Mouse (Mus musculus): ENCODE measurements at regions not wholly inside any gene's neighbourhood (a gene's known extent, or its start where the extent isn't known, plus 50 kb on each side); places are given as distances from the start of the nearest gene placed in this dataset.
A peak's percentile ranks its signal among the peaks of the same experiment; 100 is the strongest.

DNA sequence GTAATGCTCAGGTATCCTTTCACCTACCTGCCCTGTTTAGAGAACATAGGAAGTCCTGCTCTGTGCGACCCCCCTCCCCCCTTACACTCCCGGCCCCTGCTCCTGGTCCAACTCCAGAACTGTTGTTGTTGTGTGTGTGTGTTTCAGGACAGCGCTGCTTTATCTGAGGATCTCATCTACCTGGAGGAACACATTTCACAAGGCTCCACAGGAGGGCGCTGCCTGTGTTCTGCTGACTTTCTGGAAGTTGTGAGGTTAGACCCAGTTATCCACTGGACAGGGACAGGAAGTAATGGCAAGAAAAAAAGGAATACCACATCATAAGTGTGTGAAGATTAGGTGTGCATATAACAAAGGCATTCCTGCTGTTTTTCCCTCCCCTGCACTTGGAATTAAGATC lies 81.8 kb downstream of the Arrdc4 start:
- no peak for TF ChIP-seq EP300 (IDR thresholded peaks at IDR 0.05; ENCODE audit: insufficient read depth, low read depth, low read length)
- TF ChIP-seq CTCF (IDR thresholded peaks at IDR 0.05; ENCODE audit: low read depth, low read length) = peak; percentile 40
- H3K36me3 ChIP-seq (ENCODE audit: control insufficient read depth, insufficient read depth, low read length, poor library complexity, severe bottlenecking) = no peaks in the 10 kb centered on the region
- no peaks in the 10 kb centered on the region for H3K27me3 ChIP-seq (ENCODE audit: control insufficient read depth, insufficient read depth, low read length, poor library complexity, severe bottlenecking)
- no peaks in the 10 kb centered on the region for H3K9me3 ChIP-seq (replicated peaks; ENCODE audit: control insufficient read depth, insufficient read depth, low read length, poor library complexity, severe bottlenecking)
- no peak overlapping the region for H3K9ac ChIP-seq (ENCODE audit: low read depth, poor library complexity, severe bottlenecking)
- no peaks in the 10 kb centered on the region for H3K4me1 ChIP-seq (ENCODE audit: control insufficient read depth, insufficient read depth, low read length)
- no peak overlapping the region for H3K27ac ChIP-seq (ENCODE audit: insufficient read depth, low read length)
- H3K4me3 ChIP-seq (ENCODE audit: low read depth, low read length) = no peak overlapping the region

DNA sequence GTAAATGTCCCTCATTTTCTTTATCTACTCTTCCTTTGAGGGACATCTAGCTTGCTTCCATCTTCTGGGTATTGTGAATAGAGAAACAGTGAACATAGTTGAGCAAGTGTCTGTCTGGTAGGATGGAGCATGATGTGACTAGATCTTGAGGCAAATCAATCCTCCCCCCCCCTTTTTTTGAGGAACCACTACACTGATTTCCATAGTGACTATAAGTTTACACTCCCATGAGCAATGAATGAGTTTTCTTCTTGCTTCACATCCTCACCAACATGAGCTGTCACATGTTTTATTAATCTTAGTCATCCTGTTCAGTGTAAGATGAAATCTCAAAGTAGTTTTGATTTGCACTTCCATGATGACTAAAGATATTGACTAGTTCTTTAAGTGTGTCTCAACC lies 92.7 kb downstream of the Arrdc4 start:
- TF ChIP-seq CTCF (IDR thresholded peaks at IDR 0.05; ENCODE audit: low read depth, low read length) = no peak
- no peak for TF ChIP-seq POLR2A (IDR thresholded peaks at IDR 0.05; ENCODE audit: insufficient read depth, low read length)
- no peak for TF ChIP-seq EP300 (IDR thresholded peaks at IDR 0.05; ENCODE audit: insufficient read depth, low read depth, low read length)
- Histone ChIP-seq H3K9me3 (replicated peaks; ENCODE audit: control insufficient read depth, insufficient read depth, low read length, poor library complexity, severe bottlenecking) (no peaks in the 10 kb centered on the region), H3K9ac (ENCODE audit: low read depth, poor library complexity, severe bottlenecking) (no peak overlapping the region), H3K4me3 (ENCODE audit: low read depth, low read length) (no peak overlapping the region), H3K27ac (ENCODE audit: insufficient read depth, low read length) (no peak overlapping the region), H3K4me1 (ENCODE audit: control insufficient read depth, insufficient read depth, low read length) (no peaks in the 10 kb centered on the region), H3K27me3 (ENCODE audit: control insufficient read depth, insufficient read depth, low read length, poor library complexity, severe bottlenecking) (no peaks in the 10 kb centered on the region), H3K36me3 (ENCODE audit: control insufficient read depth, insufficient read depth, low read length, poor library complexity, severe bottlenecking) (no peaks in the 10 kb centered on the region)

DNA sequence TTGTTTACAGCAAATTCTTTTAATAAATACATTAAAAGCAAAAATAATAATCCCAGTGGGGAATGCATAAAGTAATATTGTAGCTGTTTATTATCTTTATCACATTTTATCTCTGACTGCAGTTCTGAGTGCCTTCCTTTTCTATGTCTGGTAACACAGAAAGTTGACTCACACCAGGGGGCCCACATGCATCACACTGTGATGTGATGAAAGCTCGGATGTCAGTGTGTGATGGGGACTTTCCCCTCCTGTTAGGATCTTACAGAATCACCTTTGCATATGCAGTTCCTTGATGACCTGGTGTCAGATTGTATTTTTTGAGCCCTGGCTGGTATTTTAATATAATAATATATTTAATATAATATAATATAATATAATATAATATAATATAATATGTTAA lies 95.5 kb downstream of the Arrdc4 start:
- H3K4me3 ChIP-seq (ENCODE audit: low read depth, low read length) = no peak overlapping the region
- no peaks in the 10 kb centered on the region; the same call in none of the 2 replicates for H3K9me3 ChIP-seq (replicated peaks; ENCODE audit: control insufficient read depth, insufficient read depth, low read length, poor library complexity, severe bottlenecking)
- H3K9ac ChIP-seq (ENCODE audit: low read depth, poor library complexity, severe bottlenecking) = no peak overlapping the region
- no peak overlapping the region for H3K27ac ChIP-seq (ENCODE audit: insufficient read depth, low read length)
- no peaks in the 10 kb centered on the region for H3K36me3 ChIP-seq (ENCODE audit: control insufficient read depth, insufficient read depth, low read length, poor library complexity, severe bottlenecking)
- no peaks in the 10 kb centered on the region for H3K27me3 ChIP-seq (ENCODE audit: control insufficient read depth, insufficient read depth, low read length, poor library complexity, severe bottlenecking)
- no peaks in the 10 kb centered on the region for H3K4me1 ChIP-seq (ENCODE audit: control insufficient read depth, insufficient read depth, low read length)
- no peak for TF ChIP-seq POLR2A (IDR thresholded peaks at IDR 0.05; ENCODE audit: insufficient read depth, low read length)
- TF ChIP-seq CTCF (IDR thresholded peaks at IDR 0.05; ENCODE audit: low read depth, low read length) = no peak
- no peak for TF ChIP-seq EP300 (IDR thresholded peaks at IDR 0.05; ENCODE audit: insufficient read depth, low read depth, low read length)

DNA sequence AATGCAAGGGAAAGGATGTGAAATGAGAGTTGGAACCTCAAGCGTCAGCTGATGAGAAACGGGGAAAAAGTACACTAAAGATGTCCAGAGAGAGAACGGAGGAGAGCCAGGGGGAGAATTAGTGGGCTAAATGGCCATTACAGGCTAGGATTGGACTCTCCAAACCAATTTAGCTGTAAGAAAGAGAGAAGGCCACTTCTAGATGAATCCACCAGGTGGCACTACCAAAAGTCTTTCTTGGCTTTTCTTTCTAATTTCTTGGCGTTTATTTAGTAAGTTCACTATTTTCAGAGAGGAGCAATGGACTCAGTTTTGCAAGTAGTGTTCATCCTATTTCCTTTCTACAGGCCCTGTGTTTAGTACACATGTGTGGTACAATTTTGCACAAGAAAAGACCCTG lies 97.6 kb downstream of the Arrdc4 start:
- Histone ChIP-seq H3K27me3 (ENCODE audit: control insufficient read depth, insufficient read depth, low read length, poor library complexity, severe bottlenecking) (no peaks in the 10 kb centered on the region), H3K9ac (ENCODE audit: low read depth, poor library complexity, severe bottlenecking) (no peak overlapping the region), H3K9me3 (replicated peaks; ENCODE audit: control insufficient read depth, insufficient read depth, low read length, poor library complexity, severe bottlenecking) (no peaks in the 10 kb centered on the region; the same call in none of the 2 replicates), H3K4me3 (ENCODE audit: low read depth, low read length) (no peak overlapping the region), H3K4me1 (ENCODE audit: control insufficient read depth, insufficient read depth, low read length) (no peaks in the 10 kb centered on the region), H3K36me3 (ENCODE audit: control insufficient read depth, insufficient read depth, low read length, poor library complexity, severe bottlenecking) (no peaks in the 10 kb centered on the region), H3K27ac (ENCODE audit: insufficient read depth, low read length) (no peak overlapping the region)
- no peak for TF ChIP-seq POLR2A (IDR thresholded peaks at IDR 0.05; ENCODE audit: insufficient read depth, low read length)
- TF ChIP-seq EP300 (IDR thresholded peaks at IDR 0.05; ENCODE audit: insufficient read depth, low read depth, low read length) = no peak
- TF ChIP-seq CTCF (IDR thresholded peaks at IDR 0.05; ENCODE audit: low read depth, low read length) = no peak

DNA sequence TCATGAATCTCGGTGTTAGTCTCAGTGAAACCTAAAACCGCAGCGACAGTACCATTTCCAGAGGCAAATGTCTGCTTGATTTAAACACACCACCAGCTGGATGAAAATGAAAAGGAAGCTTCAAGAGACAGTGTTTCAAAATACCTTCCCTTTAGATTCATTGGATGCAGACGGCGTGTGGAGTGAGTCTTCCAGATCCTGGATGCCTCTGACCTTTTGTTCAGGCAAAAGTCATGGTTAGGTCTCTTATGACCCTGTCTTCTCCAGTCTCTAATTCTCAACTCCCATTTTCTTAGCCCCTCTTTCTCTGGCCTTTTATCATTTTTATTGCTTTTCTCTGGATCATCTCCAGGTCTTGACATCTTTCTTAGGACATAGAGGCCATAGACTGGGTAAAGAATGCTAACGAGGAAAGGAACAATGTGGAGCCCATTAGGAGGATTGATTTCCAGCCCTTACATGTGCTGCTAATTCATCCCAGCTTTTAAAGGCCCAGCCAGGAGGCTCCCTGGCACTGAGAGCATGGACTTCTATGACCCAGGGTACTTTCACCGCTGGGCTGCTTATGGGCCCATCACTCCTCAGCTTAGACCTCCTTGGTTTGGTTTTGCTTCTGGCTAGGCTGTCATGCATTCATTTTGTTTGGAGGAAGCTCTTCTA lies 111.4 kb downstream of the Arrdc4 start:
- Histone ChIP-seq H3K27me3 (ENCODE audit: control insufficient read depth, insufficient read depth, low read length, poor library complexity, severe bottlenecking) (no peaks in the 10 kb centered on the region), H3K9ac (ENCODE audit: low read depth, poor library complexity, severe bottlenecking) (no peak overlapping the region), H3K27ac (ENCODE audit: insufficient read depth, low read length) (no peak overlapping the region), H3K4me1 (ENCODE audit: control insufficient read depth, insufficient read depth, low read length) (no peaks in the 10 kb centered on the region), H3K36me3 (ENCODE audit: control insufficient read depth, insufficient read depth, low read length, poor library complexity, severe bottlenecking) (no peaks in the 10 kb centered on the region), H3K4me3 (ENCODE audit: low read depth, low read length) (no peak overlapping the region), H3K9me3 (replicated peaks; ENCODE audit: control insufficient read depth, insufficient read depth, low read length, poor library complexity, severe bottlenecking) (no peaks in the 10 kb centered on the region)
- TF ChIP-seq POLR2A (IDR thresholded peaks at IDR 0.05; ENCODE audit: insufficient read depth, low read length) (no peak), EP300 (IDR thresholded peaks at IDR 0.05; ENCODE audit: insufficient read depth, low read depth, low read length) (no peak), CTCF (IDR thresholded peaks at IDR 0.05; ENCODE audit: low read depth, low read length) (no peak)

DNA sequence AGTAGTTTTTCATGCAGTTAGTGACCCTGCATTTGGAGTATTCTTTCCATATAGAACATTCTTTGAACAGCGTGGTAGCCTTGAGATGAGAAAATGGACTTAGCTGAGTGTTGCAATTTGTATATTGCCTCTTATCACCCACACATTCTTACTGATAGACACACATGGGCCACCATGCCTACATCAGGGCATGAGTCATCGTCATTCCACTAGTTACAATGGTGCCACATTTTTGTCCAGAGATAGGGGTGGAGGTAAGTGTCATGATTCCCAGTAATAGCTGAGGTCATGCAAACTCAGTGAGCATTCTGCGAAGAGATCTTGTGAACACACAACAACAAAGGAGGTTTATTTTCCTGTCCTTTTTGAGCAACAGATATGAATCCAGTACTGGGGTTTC lies 128.0 kb downstream of the Arrdc4 start:
- no peaks in the 10 kb centered on the region for H3K9me3 ChIP-seq (replicated peaks; ENCODE audit: control insufficient read depth, insufficient read depth, low read length, poor library complexity, severe bottlenecking)
- no peaks in the 10 kb centered on the region for H3K4me1 ChIP-seq (ENCODE audit: control insufficient read depth, insufficient read depth, low read length)
- H3K9ac ChIP-seq (ENCODE audit: low read depth, poor library complexity, severe bottlenecking) = no peak overlapping the region
- TF ChIP-seq POLR2A (IDR thresholded peaks at IDR 0.05; ENCODE audit: insufficient read depth, low read length) = no peak
- TF ChIP-seq CTCF (IDR thresholded peaks at IDR 0.05; ENCODE audit: low read depth, low read length) = no peak
- TF ChIP-seq EP300 (IDR thresholded peaks at IDR 0.05; ENCODE audit: insufficient read depth, low read depth, low read length) = no peak
- H3K36me3 ChIP-seq (ENCODE audit: control insufficient read depth, insufficient read depth, low read length, poor library complexity, severe bottlenecking) = no peaks in the 10 kb centered on the region
- no peak overlapping the region for H3K4me3 ChIP-seq (ENCODE audit: low read depth, low read length)
- no peaks in the 10 kb centered on the region for H3K27me3 ChIP-seq (ENCODE audit: control insufficient read depth, insufficient read depth, low read length, poor library complexity, severe bottlenecking)
- no peak overlapping the region for H3K27ac ChIP-seq (ENCODE audit: insufficient read depth, low read length)

All from ES-Bruce4 (cell line).